Mouse (Mus musculus): ENCODE measurements around the gene Gm17349. TPM values are rescaled to one million over a fixed set of nuclear protein-coding genes. Genes with fewer than 3 reads are reported as not detected.

The Gm17349 gene
- polyA plus RNA-seq, 1 experiment from 2014 or later = not detected

DNA sequence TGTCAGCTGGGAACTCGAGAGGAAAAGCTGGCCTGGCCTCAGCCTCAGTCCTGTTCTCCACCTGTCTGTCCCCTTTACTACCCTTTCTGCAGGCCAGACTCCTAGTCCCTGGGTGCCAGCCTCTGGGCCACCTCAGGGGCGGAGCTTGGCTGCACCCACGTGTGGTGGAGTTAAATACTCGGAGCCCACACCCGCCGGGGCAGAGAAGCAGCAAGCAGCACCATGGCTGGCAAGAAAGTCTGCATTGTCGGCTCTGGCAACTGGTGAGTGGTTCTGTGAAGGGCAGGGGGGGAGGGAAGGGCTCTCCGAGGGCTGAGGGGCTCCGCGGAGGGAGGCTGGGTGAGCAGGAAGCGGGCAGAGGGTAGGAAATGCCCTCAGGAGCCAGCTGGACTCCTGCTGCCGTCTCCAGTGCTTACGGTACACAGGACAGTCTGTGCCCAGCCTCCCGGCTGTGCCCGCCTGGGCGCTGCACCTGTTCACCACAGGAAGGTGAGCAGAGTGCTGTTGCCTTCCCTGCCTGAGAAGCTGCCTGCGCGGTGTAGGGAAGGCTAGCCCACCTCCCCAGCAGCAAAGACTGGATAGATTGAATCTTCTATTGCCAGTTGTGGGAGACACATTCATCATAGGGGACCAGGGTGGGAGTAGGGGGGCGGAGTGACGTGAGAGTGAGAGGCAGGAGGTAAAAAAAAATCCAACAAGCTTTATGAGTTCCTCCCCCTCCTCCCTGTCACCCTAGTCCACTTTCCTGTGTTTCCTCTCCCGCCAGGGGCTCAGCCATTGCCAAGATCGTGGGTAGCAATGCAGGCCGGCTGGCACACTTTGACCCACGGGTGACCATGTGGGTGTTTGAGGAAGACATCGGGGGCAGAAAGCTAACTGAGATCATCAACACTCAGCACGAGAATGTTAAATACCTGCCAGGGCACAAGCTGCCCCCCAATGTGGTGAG lies 12.4 kb upstream of the Gm17349 start, which contains the start of gene Gpd1:
Gene Gpd1 (plus strand): TSS at position 130 of the 949 bp plus-strand sequence.
- Histone ChIP-seq H3K27ac (ENCODE audit: low read depth) (no peak within 1 kb of the TSS; the same call in 1 of the 2 replicates), H3K9ac (no peak within 1 kb of the TSS), H3K36me3 (ENCODE audit: insufficient read depth) (peaks cover 34% of the 10 kb centered on the region), H3K4me3 (ENCODE audit: low read depth, low read length) (no peak within 1 kb of the TSS), H3K4me2 (no peak within 1 kb of the TSS), H3K4me1 (ENCODE audit: insufficient read depth) (no peaks in the 10 kb centered on the region), H3K9me3 (ENCODE audit: low read depth, low read length) (no peaks in the 10 kb centered on the region), H3K27me3 (ENCODE audit: insufficient read depth, low read length) (no peaks in the 10 kb centered on the region)
- ATAC-seq (ENCODE audit: insufficient read depth) = no peak
- no peak for DNase-seq
- no peak for TF ChIP-seq CTCF (IDR thresholded peaks at IDR 0.05; ENCODE audit: low read depth)
- 59% methylated on average over 26 of the region's 26 CpGs for WGBS

GRCm38 (mm10) chr15:99716814-99717213 lies 11.5 kb upstream of the Gm17349 start:
- no peak overlapping the region for H3K27ac ChIP-seq (ENCODE audit: low read depth)
- H3K9ac ChIP-seq = no peak overlapping the region
- TF ChIP-seq CTCF (IDR thresholded peaks at IDR 0.05; ENCODE audit: low read depth) = no peak
- no peak overlapping the region for H3K4me2 ChIP-seq
- no peak overlapping the region for H3K4me3 ChIP-seq (ENCODE audit: low read depth, low read length)
- no peaks in the 10 kb centered on the region for H3K4me1 ChIP-seq (ENCODE audit: insufficient read depth)
- ATAC-seq (ENCODE audit: insufficient read depth) (no peak), DNase-seq (no peak)
- peaks cover 43% of the 10 kb centered on the region for H3K36me3 ChIP-seq (ENCODE audit: insufficient read depth)
- no peaks in the 10 kb centered on the region for H3K27me3 ChIP-seq (ENCODE audit: insufficient read depth, low read length)
- H3K9me3 ChIP-seq (ENCODE audit: low read depth, low read length) = no peaks in the 10 kb centered on the region
- 84% methylated on average over 12 of the region's 12 CpGs for WGBS

GRCm38 (mm10) chr15:99715982-99716746 lies 10.9 kb upstream of the Gm17349 start:
- no peaks in the 10 kb centered on the region for H3K27me3 ChIP-seq (ENCODE audit: insufficient read depth, low read length)
- no peak for TF ChIP-seq CTCF (IDR thresholded peaks at IDR 0.05; ENCODE audit: low read depth)
- H3K9me3 ChIP-seq (ENCODE audit: low read depth, low read length) = no peaks in the 10 kb centered on the region
- H3K4me3 ChIP-seq (ENCODE audit: low read depth, low read length) = no peak overlapping the region
- DNase-seq = peak; percentile 22
- ATAC-seq (ENCODE audit: insufficient read depth) = no peak
- WGBS = 55% methylated on average over 11 of the region's 11 CpGs
- H3K4me1 ChIP-seq (ENCODE audit: insufficient read depth) = no peaks in the 10 kb centered on the region
- no peak overlapping the region for H3K9ac ChIP-seq
- no peak overlapping the region for H3K27ac ChIP-seq (ENCODE audit: low read depth)
- H3K36me3 ChIP-seq (ENCODE audit: insufficient read depth) = peaks cover 49% of the 10 kb centered on the region
- H3K4me2 ChIP-seq = no peak overlapping the region

DNA sequence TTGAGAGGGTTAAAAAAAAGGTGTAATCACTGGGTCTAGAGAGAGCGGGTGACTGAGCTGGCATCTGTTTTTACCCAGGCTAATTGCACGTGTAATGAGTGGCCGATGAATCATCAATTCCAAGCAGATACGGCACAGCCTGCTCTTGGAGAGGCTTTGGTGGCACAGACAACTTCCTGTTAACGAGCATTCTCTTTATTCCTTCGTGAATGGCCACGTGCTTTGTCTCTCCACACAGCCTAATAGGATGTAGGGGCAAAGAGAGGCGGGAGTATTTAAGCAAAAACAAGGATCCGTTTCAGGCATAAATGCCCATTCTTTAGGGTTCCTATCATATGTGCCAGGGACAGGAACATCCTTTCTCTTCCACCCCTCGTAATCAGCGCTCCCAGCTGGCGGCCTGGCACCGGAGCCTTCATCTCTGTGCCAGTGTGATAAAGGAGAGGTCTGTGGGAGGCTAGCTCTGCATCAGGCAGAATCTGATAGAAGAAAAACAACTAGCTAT lies 10.1 kb upstream of the Gm17349 start:
- Histone ChIP-seq H3K4me1 (ENCODE audit: insufficient read depth) (no peaks in the 10 kb centered on the region), H3K9me3 (ENCODE audit: low read depth, low read length) (no peaks in the 10 kb centered on the region), H3K4me2 (no peak overlapping the region), H3K9ac (no peak overlapping the region), H3K36me3 (ENCODE audit: insufficient read depth) (peaks cover 53% of the 10 kb centered on the region), H3K27me3 (ENCODE audit: insufficient read depth, low read length) (no peaks in the 10 kb centered on the region), H3K4me3 (ENCODE audit: low read depth, low read length) (no peak overlapping the region), H3K27ac (ENCODE audit: low read depth) (no peak overlapping the region)
- DNase-seq (no peak), ATAC-seq (ENCODE audit: insufficient read depth) (no peak)
- WGBS = 83% methylated on average over 13 of the region's 13 CpGs
- TF ChIP-seq CTCF (IDR thresholded peaks at IDR 0.05; ENCODE audit: low read depth) = no peak

- Histone ChIP-seq H3K9ac (no peak overlapping the region), H3K9me3 (ENCODE audit: low read depth, low read length) (no peaks in the 10 kb centered on the region), H3K4me1 (ENCODE audit: insufficient read depth) (no peaks in the 10 kb centered on the region), H3K4me3 (ENCODE audit: low read depth, low read length) (no peak overlapping the region), H3K27ac (ENCODE audit: low read depth) (no peak overlapping the region), H3K27me3 (ENCODE audit: insufficient read depth, low read length) (no peaks in the 10 kb centered on the region), H3K4me2 (no peak overlapping the region), H3K36me3 (ENCODE audit: insufficient read depth) (peaks cover 55% of the 10 kb centered on the region)
- peak; percentile 98 for TF ChIP-seq CTCF (IDR thresholded peaks at IDR 0.05; ENCODE audit: low read depth)
- peak; percentile 91 for DNase-seq
- ATAC-seq (ENCODE audit: insufficient read depth) = peak; percentile 46; the same call in 1 of the 2 replicates
- WGBS = 43% methylated on average over 7 of the region's 7 CpGs
Measured at GRCm38 (mm10) chr15:99714858-99715257, 9.6 kb upstream of the Gm17349 start.

- Histone ChIP-seq H3K4me1 (ENCODE audit: insufficient read depth) (no peaks in the 10 kb centered on the region), H3K27ac (ENCODE audit: low read depth) (no peak overlapping the region; the same call in 1 of the 2 replicates), H3K4me3 (ENCODE audit: low read depth, low read length) (no peak overlapping the region), H3K4me2 (no peak overlapping the region), H3K36me3 (ENCODE audit: insufficient read depth) (peaks cover 62% of the 10 kb centered on the region), H3K9me3 (ENCODE audit: low read depth, low read length) (no peaks in the 10 kb centered on the region), H3K27me3 (ENCODE audit: insufficient read depth, low read length) (no peaks in the 10 kb centered on the region), H3K9ac (no peak overlapping the region)
- WGBS = 65% methylated on average over 4 of the region's 4 CpGs
- TF ChIP-seq CTCF (IDR thresholded peaks at IDR 0.05; ENCODE audit: low read depth) = no peak
- DNase-seq (no peak), ATAC-seq (ENCODE audit: insufficient read depth) (no peak)
Measured at GRCm38 (mm10) chr15:99714206-99714605, 8.9 kb upstream of the Gm17349 start.
